Mouse (Mus musculus) neural tube, embryonic 15.5 days (tissue): Measurements from ENCODE around the gene Acap1. TPM values are rescaled to one million over a fixed set of nuclear protein-coding genes. Genes with fewer than 3 reads are reported as not detected.

Experiments used
- ATAC-seq: fragments of 200-750 bp; cut with Nextera tagmentation; 2 replicates; pipeline ENCODE4 v1.8.0; 2017; ENCODE audit warnings: mild to moderate bottlenecking, moderate TSS enrichment, moderate library complexity; ENCODE audit not compliant: low FRiP score
- H3K27ac ChIP-seq: fragments of 300-500 bp; sonication (generic); replicated peaks from 2 replicates; pipeline ENCODE4 v1.5.1; 2015; ENCODE audit warnings: mild to moderate bottlenecking, inconsistent platforms
- H3K27me3 ChIP-seq: fragments of 300-500 bp; sonication (generic); replicated peaks from 2 replicates; pipeline ENCODE4 v1.6.1; 2015; ENCODE audit warnings: inconsistent platforms
- H3K36me3 ChIP-seq: fragments of 300-500 bp; sonication (generic); 2 replicates; pipeline ENCODE4 v1.6.1; 2015; ENCODE audit warnings: inconsistent platforms
- H3K4me1 ChIP-seq: fragments of 300-500 bp; sonication (generic); 2 replicates; pipeline ENCODE4 v1.6.1; 2015; ENCODE audit warnings: inconsistent platforms
- H3K4me2 ChIP-seq: fragments of 300-500 bp; sonication (generic); 2 replicates; pipeline ENCODE4 v1.6.1; 2015; ENCODE audit warnings: inconsistent platforms, mild to moderate bottlenecking, moderate library complexity
- H3K4me3 ChIP-seq: fragments of 300-500 bp; sonication (generic); replicated peaks from 2 replicates; pipeline ENCODE4 v1.5.1; 2015; ENCODE audit warnings: mild to moderate bottlenecking, inconsistent platforms
- H3K9ac ChIP-seq: fragments of 300-500 bp; sonication (generic); replicated peaks from 2 replicates; pipeline ENCODE4 v1.6.1; 2015; ENCODE audit warnings: mild to moderate bottlenecking, inconsistent platforms
- H3K9me3 ChIP-seq: fragments of 300-500 bp; sonication (generic); replicated peaks from 2 replicates; pipeline ENCODE4 v1.6.1; 2016; ENCODE audit warnings: inconsistent platforms
- WGBS: fragments of 180-500 bp; shearing (Covaris S2); methylation state at CpG from one replicate; pipeline ENCODE4 v1.1.7; 2015; ENCODE audit warnings: mixed read lengths; 5-methylcytosine and 5-hydroxymethylcytosine counted together
- polyA plus RNA-seq: library from polyadenylated mRNA; unstranded; fragments of >200 nt; fragmentation: Nextera tagmentation; extraction: Ambion mirVana; gene quantifications from 2 replicates; pipeline ENCODE4 v1.2.1, GENCODE M21; 2015

The Acap1 gene
- polyA plus RNA-seq, 1 experiment from 2014 or later: 0.40 TPM

GRCm38 (mm10) chr11:69846198-69846680 is 49.1 kb downstream of the Acap1 start, which contains the start of gene Plscr3:
Plscr3 (plus strand) TSS chr11:69846376.
- peak within 1 kb of the TSS; percentile 93 for H3K27ac ChIP-seq
- H3K9me3 ChIP-seq: no peaks in the 10 kb centered on the region
- peak; percentile 95 for ATAC-seq
- peak within 1 kb of the TSS; percentile 66 for H3K4me3 ChIP-seq
- peak within 1 kb of the TSS; percentile 81 for H3K9ac ChIP-seq
- H3K27me3 ChIP-seq: no peaks in the 10 kb centered on the region
- whole genome bisulfite sequencing: 0% methylated on average over 36 of the region's 38 CpGs
- peaks cover 32% of the 10 kb centered on the region for H3K36me3 ChIP-seq
- H3K4me1 ChIP-seq: peaks cover 33% of the 10 kb centered on the region
- peak within 1 kb of the TSS; percentile 85 for H3K4me2 ChIP-seq

- 2% methylated on average over 7 of the region's 7 CpGs for WGBS
Measured at GRCm38 (mm10) chr11:69838714-69839104, 56.6 kb downstream of the Acap1 start.

GRCm38 (mm10) chr11:69837952-69838713 is 57.2 kb downstream of the Acap1 start, which contains the start of gene Tmem256:
Tmem256 (plus strand) TSS chr11:69838514.
- under 1% methylated on average over 34 of the region's 34 CpGs for WGBS

More at GRCm38 (mm10) chr11:69838714-69839104, 56.6 kb downstream of the Acap1 start:
- peak overlapping the region; percentile 94 for H3K4me2 ChIP-seq
- H3K9ac ChIP-seq: peak overlapping the region; percentile 56
- H3K27me3 ChIP-seq: no peaks in the 10 kb centered on the region
- peaks cover 1% of the 10 kb centered on the region; the same call in 1 of the 2 replicates for H3K36me3 ChIP-seq
- ATAC-seq: no peak
- no peaks in the 10 kb centered on the region for H3K9me3 ChIP-seq
- peak overlapping the region; percentile 89 for H3K27ac ChIP-seq
- peak overlapping the region; percentile 89 for H3K4me3 ChIP-seq
- H3K4me1 ChIP-seq: peaks cover 35% of the 10 kb centered on the region

GRCm38 (mm10) chr11:69837604-69837951 is 57.8 kb downstream of the Acap1 start, which contains the start of gene Nlgn2:
Nlgn2 (minus strand) TSS chr11:69837784.
- H3K27ac ChIP-seq: peak within 1 kb of the TSS; percentile 98
- peak within 1 kb of the TSS; percentile 94 for H3K4me2 ChIP-seq
- H3K9me3 ChIP-seq: no peaks in the 10 kb centered on the region
- WGBS: 0% methylated on average over 32 of the region's 32 CpGs
- peak within 1 kb of the TSS; percentile 98 for H3K9ac ChIP-seq
- H3K4me3 ChIP-seq: peak within 1 kb of the TSS; percentile 89
- ATAC-seq: peak; percentile 79
- H3K36me3 ChIP-seq: peaks cover 13% of the 10 kb centered on the region
- H3K27me3 ChIP-seq: no peaks in the 10 kb centered on the region
- peaks cover 44% of the 10 kb centered on the region for H3K4me1 ChIP-seq

More at GRCm38 (mm10) chr11:69837952-69838713, 57.2 kb downstream of the Acap1 start, which contains the start of gene Tmem256:
- peaks cover 7% of the 10 kb centered on the region for H3K36me3 ChIP-seq
- H3K4me2 ChIP-seq: peak within 1 kb of the TSS; percentile 94
- ATAC-seq: peak; percentile 89
- peak within 1 kb of the TSS; percentile 98 for H3K9ac ChIP-seq
- H3K9me3 ChIP-seq: no peaks in the 10 kb centered on the region
- peaks cover 41% of the 10 kb centered on the region for H3K4me1 ChIP-seq
- peak within 1 kb of the TSS; percentile 89 for H3K4me3 ChIP-seq
- H3K27me3 ChIP-seq: no peaks in the 10 kb centered on the region
- H3K27ac ChIP-seq: peak within 1 kb of the TSS; percentile 98

GRCm38 (mm10) chr11:69836703-69837576 is 58.4 kb downstream of the Acap1 start:
- Histone ChIP-seq H3K4me1 (peaks cover 49% of the 10 kb centered on the region), H3K27ac (peak overlapping the region; percentile 98), H3K36me3 (peaks cover 19% of the 10 kb centered on the region), H3K9ac (peak overlapping the region; percentile 98), H3K27me3 (no peaks in the 10 kb centered on the region), H3K4me3 (peak overlapping the region; percentile 89), H3K4me2 (peak overlapping the region; percentile 94), H3K9me3 (no peaks in the 10 kb centered on the region)
- peak; percentile 4; the same call in 1 of the 2 replicates for ATAC-seq
- WGBS: under 1% methylated on average over 45 of the region's 52 CpGs

GRCm38 (mm10) chr11:69835966-69836335 is 59.4 kb downstream of the Acap1 start:
- no peaks in the 10 kb centered on the region for H3K27me3 ChIP-seq
- H3K9me3 ChIP-seq: no peaks in the 10 kb centered on the region
- no peak for ATAC-seq
- peak overlapping the region; percentile 98 for H3K9ac ChIP-seq
- peaks cover 49% of the 10 kb centered on the region for H3K4me1 ChIP-seq
- peak overlapping the region; percentile 94 for H3K4me2 ChIP-seq
- H3K36me3 ChIP-seq: peaks cover 23% of the 10 kb centered on the region
- 4% methylated on average over 4 of the region's 4 CpGs for WGBS
- H3K4me3 ChIP-seq: peak overlapping the region; percentile 89
- H3K27ac ChIP-seq: peak overlapping the region; percentile 98

- peak overlapping the region; percentile 98 for H3K9ac ChIP-seq
- peak overlapping the region; percentile 89 for H3K4me3 ChIP-seq
- no peaks in the 10 kb centered on the region for H3K27me3 ChIP-seq
- peaks cover 49% of the 10 kb centered on the region for H3K4me1 ChIP-seq
- peak overlapping the region; percentile 94 for H3K4me2 ChIP-seq
- peak overlapping the region; percentile 98 for H3K27ac ChIP-seq
- peaks cover 23% of the 10 kb centered on the region for H3K36me3 ChIP-seq
- no peak for ATAC-seq
- H3K9me3 ChIP-seq: no peaks in the 10 kb centered on the region
- WGBS: 5% methylated on average over 9 of the region's 9 CpGs
Measured at GRCm38 (mm10) chr11:69835326-69835965, 59.9 kb downstream of the Acap1 start.

- peaks cover 28% of the 10 kb centered on the region for H3K36me3 ChIP-seq
- H3K9ac ChIP-seq: peak overlapping the region; percentile 98
- peak overlapping the region; percentile 54 for H3K27ac ChIP-seq
- ATAC-seq: no peak
- no peaks in the 10 kb centered on the region for H3K27me3 ChIP-seq
- peaks cover 42% of the 10 kb centered on the region for H3K4me1 ChIP-seq
- peak overlapping the region; percentile 94 for H3K4me2 ChIP-seq
- no peaks in the 10 kb centered on the region for H3K9me3 ChIP-seq
- peak overlapping the region; percentile 89 for H3K4me3 ChIP-seq
- 3% methylated on average over 41 of the region's 48 CpGs for WGBS
Measured at GRCm38 (mm10) chr11:69834001-69834549, 61.3 kb downstream of the Acap1 start.

- Histone ChIP-seq H3K9ac (peak overlapping the region; percentile 98), H3K9me3 (no peaks in the 10 kb centered on the region), H3K4me2 (peak overlapping the region; percentile 94), H3K4me3 (peak overlapping the region; percentile 89), H3K27ac (peak overlapping the region; percentile 54; the same call in 1 of the 2 replicates), H3K36me3 (peaks cover 32% of the 10 kb centered on the region), H3K27me3 (no peaks in the 10 kb centered on the region), H3K4me1 (peaks cover 39% of the 10 kb centered on the region)
- 49% methylated on average over 8 of the region's 8 CpGs for WGBS
- ATAC-seq: no peak
Measured at GRCm38 (mm10) chr11:69833554-69833953, 61.8 kb downstream of the Acap1 start.
